Mouse (Mus musculus) heart, adult 18-20 months (tissue): ENCODE data around the gene Cd22. TPM values are rescaled to one million over a fixed set of nuclear protein-coding genes. Genes with fewer than 3 reads are reported as not detected.

ENCODE experiments used
- DNase-seq, 2 experiments: peaks; one replicate each; pipeline ENCODE4 v3.0.0; 2021 to 2022; ENCODE audit warnings: mixed read lengths in 1 of 2
- total RNA-seq, 2 experiments: library from RNA; stranded (reverse); gene quantifications; 2 replicates each; pipeline ENCODE4 v1.2.3; 2021

The Cd22 gene
- total RNA-seq, 2 experiments from 2014 or later, result 0.35 to 6.6 TPM

- no peak for DNase-seq
These were observed 60.0 kb downstream of the Cd22 start for GRCm38 (mm10) chr7:30820131-30820530.

Other genes with a start within 250 kb of the Cd22 start
- gene Etv2, start 244.5 kb downstream of the Cd22 start, total RNA-seq, result not detected
- 10 to 100 TPM; 46.0 to 49.1 TPM for gene Rbm42, start 230.0 kb downstream of the Cd22 start, total RNA-seq
- 1 to 10 TPM; 4.4 to 6.2 TPM for gene Haus5, start 215.3 kb downstream of the Cd22 start, total RNA-seq
- gene Pmis2, start 208.7 kb downstream of the Cd22 start, total RNA-seq, result under 1 TPM; 0.40 to 0.67 TPM
- not detected for gene 2200002J24Rik, start 181.4 kb downstream of the Cd22 start, total RNA-seq
- under 1 TPM in 1 of 2 experiments, not detected in 1; 0.51 TPM for gene Atp4a, start 168.1 kb downstream of the Cd22 start, total RNA-seq
- 100 to 1,000 TPM; 238 to 252 TPM for gene Tmem147, start 150.8 kb downstream of the Cd22 start, total RNA-seq
- not detected for gene Gapdhs, start 136.7 kb downstream of the Cd22 start, total RNA-seq
- gene Sbsn, start 128.9 kb downstream of the Cd22 start, total RNA-seq, result 1 to 10 TPM; 2.1 to 3.7 TPM
- gene Dmkn, start 116.6 kb downstream of the Cd22 start, total RNA-seq, result 1 to 10 TPM; 1.0 to 3.5 TPM
- gene Krtdap, start 92.4 kb downstream of the Cd22 start, total RNA-seq, result not detected
- gene Ffar2, start 56.6 kb downstream of the Cd22 start, total RNA-seq, result under 1 TPM; 0.23 to 0.35 TPM
- gene Ffar3, start 24.2 kb downstream of the Cd22 start, total RNA-seq, result not detected
- under 1 TPM in 1 of 2 experiments, not detected in 1; 0.13 TPM for gene Ffar1, start 18.8 kb downstream of the Cd22 start, total RNA-seq
- gene Mag, start 34.5 kb upstream of the Cd22 start, total RNA-seq, result under 1 TPM in 1 of 2 experiments, not detected in 1; 0.15 TPM
- 1 to 10 TPM; 5.6 to 7.0 TPM for gene Hamp2, start 44.3 kb upstream of the Cd22 start, total RNA-seq
- gene Hamp, start 63.7 kb upstream of the Cd22 start, total RNA-seq, result 10 to 100 TPM; 12.3 to 17.5 TPM
- gene Usf2, start 76.5 kb upstream of the Cd22 start, total RNA-seq, result 100 to 1,000 TPM in 1 of 2 experiments, 10 to 100 TPM in 1; 99.4 to 112 TPM
- gene Lsr, start 93.1 kb upstream of the Cd22 start, total RNA-seq, result 1 to 10 TPM; 4.2 to 5.2 TPM
- gene Fam187b, start 93.4 kb upstream of the Cd22 start, total RNA-seq, result not detected
- gene Fxyd5, start 162.1 kb upstream of the Cd22 start, total RNA-seq, result 10 to 100 TPM; 21.7 to 31.7 TPM
- under 1 TPM; 0.40 to 0.59 TPM for gene Fxyd7, start 171.1 kb upstream of the Cd22 start, total RNA-seq
- 100 to 1,000 TPM; 861 to 937 TPM for gene Fxyd1, start 176.9 kb upstream of the Cd22 start, total RNA-seq
- gene Lgi4, start 179.0 kb upstream of the Cd22 start, total RNA-seq, result 1 to 10 TPM; 2.1 to 4.1 TPM
- gene Fxyd3, start 196.4 kb upstream of the Cd22 start, total RNA-seq, result 1 to 10 TPM in 1 of 2 experiments, under 1 TPM in 1; 0.87 to 2.5 TPM
- gene Hpn, start 234.9 kb upstream of the Cd22 start, total RNA-seq, result 1 to 10 TPM; 2.2 to 2.4 TPM
- 10 to 100 TPM; 39.2 to 40.1 TPM for gene Scn1b, start 246.7 kb upstream of the Cd22 start, total RNA-seq